Mouse (Mus musculus) heart, adult 9 months (tissue): ENCODE data around the gene Tnc.

Experiments
- DNase-seq, 2 experiments: peaks; one replicate each; pipeline ENCODE4 v3.0.0; 2022; ENCODE audit warnings: low spot score in 2 of 2

Gene Tnc

GRCm38 (mm10) chr4:64025591-64025990 is 21.2 kb downstream of the Tnc start:
- DNase-seq = peak; percentile 18 to 27

- no peak for DNase-seq
These were observed 22.6 kb downstream of the Tnc start for GRCm38 (mm10) chr4:64024041-64024779.

GRCm38 (mm10) chr4:64020930-64021589 is 25.8 kb downstream of the Tnc start:
- DNase-seq = no peak

- no peak for DNase-seq
These were observed 26.7 kb downstream of the Tnc start for GRCm38 (mm10) chr4:64020151-64020550.

GRCm38 (mm10) chr4:64011308-64011707 is 35.5 kb downstream of the Tnc start:
- no peak for DNase-seq

GRCm38 (mm10) chr4:64009936-64010335 is 36.9 kb downstream of the Tnc start:
- DNase-seq = no peak

- DNase-seq = no peak
These were observed 41.6 kb downstream of the Tnc start for GRCm38 (mm10) chr4:64005198-64005597.

- DNase-seq = no peak
These were observed 43.1 kb downstream of the Tnc start for GRCm38 (mm10) chr4:64003677-64004076.

- no peak for DNase-seq
These were observed 44.6 kb downstream of the Tnc start for GRCm38 (mm10) chr4:64002168-64002567.

- no peak for DNase-seq
These were observed 46.0 kb downstream of the Tnc start for GRCm38 (mm10) chr4:64000788-64001187.

- no peak for DNase-seq
These were observed 46.5 kb downstream of the Tnc start for GRCm38 (mm10) chr4:64000293-64000692.

GRCm38 (mm10) chr4:63993462-63994113 is 53.2 kb downstream of the Tnc start:
- DNase-seq = no peak

- no peak for DNase-seq
These were observed 56.6 kb downstream of the Tnc start for GRCm38 (mm10) chr4:63990216-63990615.

GRCm38 (mm10) chr4:63988090-63988489 is 58.7 kb downstream of the Tnc start:
- DNase-seq = no peak

- DNase-seq = no peak
These were observed 60.2 kb downstream of the Tnc start for GRCm38 (mm10) chr4:63986576-63986975.

GRCm38 (mm10) chr4:63983098-63983445 is 63.7 kb downstream of the Tnc start:
- DNase-seq = no peak

GRCm38 (mm10) chr4:63982425-63983097 is 64.3 kb downstream of the Tnc start:
- no peak for DNase-seq

GRCm38 (mm10) chr4:63980211-63980794 is 66.5 kb downstream of the Tnc start:
- DNase-seq = no peak

GRCm38 (mm10) chr4:63979635-63980034 is 67.2 kb downstream of the Tnc start:
- DNase-seq = no peak

- DNase-seq = no peak
These were observed 74.3 kb downstream of the Tnc start for GRCm38 (mm10) chr4:63972536-63972935.

- DNase-seq = no peak
These were observed 75.1 kb downstream of the Tnc start for GRCm38 (mm10) chr4:63971762-63972161.

- no peak for DNase-seq
These were observed 75.9 kb downstream of the Tnc start for GRCm38 (mm10) chr4:63970925-63971324.
